Mouse (Mus musculus): ENCODE measurements around the gene Crmp1.

Gene Crmp1

DNA sequence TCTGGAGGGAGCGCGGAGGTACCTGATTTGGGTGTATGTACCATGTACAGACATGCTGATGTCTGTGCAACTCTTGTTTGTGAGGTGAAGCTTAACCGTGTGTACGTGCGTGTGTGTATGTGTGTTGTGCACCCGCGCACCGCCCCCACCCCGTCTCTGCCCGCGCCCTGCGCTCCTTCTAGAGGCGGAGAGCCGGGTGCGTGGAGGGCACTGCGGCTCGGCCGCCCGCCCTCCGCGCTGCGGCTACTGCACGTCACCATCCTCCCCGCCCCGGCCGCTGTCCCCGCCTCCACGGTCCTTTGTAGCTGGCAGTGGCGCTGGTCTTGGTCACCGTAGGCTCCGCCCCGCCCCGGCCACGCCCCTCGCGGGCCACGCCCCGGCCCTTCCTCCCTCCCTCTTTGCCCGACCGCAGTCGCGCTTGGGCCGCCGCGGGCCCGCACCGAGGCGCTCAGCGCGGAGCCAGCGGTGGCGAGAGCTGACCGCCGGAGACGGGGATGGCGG is at the start of gene Crmp1:
TSS of gene Crmp1 (plus strand) at position 290 of the 501 bp plus-strand sequence.
- CTCF ChIA-PET, result interaction anchor here in 3 of 4 experiments (0.6 to 1.8 kb wide), 4 partner anchors 79 to 406 kb away, joined by 3 to 5 read pairs (median 3); no protein-coding TSS in a partner anchor
- POLR2A ChIA-PET, result no interaction called here

DNA sequence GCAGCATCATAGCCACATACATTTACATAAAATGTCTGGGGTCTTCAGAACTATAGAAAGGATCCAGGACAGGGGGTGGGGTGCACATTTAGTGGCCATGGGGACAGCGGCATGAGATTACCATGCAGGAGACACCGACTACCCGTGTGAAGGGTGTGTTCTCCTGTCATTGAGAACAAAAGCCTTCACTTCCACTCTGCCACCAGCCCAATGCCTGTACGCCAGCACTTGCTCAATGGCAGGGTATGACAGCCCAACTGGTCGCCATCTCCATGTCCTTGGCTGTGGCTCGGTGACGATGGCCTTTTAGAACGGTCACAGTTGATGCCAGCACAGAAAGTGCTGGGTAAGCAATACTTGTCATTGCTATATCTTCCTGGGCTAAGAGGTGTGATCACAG is 45.5 kb upstream of the Crmp1 start:
- ChIA-PET CTCF (no interaction called here), POLR2A (no interaction called here)

DNA sequence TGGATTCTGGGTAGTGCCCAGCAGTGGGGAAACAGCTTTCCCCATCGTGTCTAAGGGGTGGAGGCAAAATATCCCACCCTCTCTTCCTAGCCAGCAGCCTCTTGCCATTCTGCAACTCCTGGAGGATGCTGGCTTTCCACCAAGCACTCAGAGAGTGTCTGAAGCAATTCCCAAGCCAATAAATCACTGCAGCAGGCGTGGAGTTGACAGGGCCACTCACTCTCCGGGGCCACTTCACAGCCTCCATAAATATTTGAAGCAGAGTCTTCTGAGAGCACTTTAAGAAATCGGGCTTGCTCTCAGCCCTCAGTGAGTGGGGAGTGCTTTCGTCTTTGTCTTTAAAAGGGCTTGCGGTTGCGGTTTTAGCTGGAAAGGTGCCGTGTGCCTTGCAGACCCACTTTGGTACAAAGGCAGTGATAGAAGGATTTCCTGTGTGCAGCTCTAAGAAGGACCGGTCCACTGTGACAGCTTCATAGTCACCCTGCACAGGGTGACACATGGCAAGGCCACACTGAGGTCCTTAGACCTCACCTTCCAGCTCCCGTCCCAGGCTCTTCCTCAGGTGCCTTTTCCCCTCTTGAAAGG is 45.0 kb upstream of the Crmp1 start:
- POLR2A ChIA-PET, result interaction anchor here in 1 of 4 experiments (0.9 kb wide), 1 partner anchor 8 kb away, joined by 4 read pairs; no protein-coding TSS in a partner anchor
- CTCF ChIA-PET, result interaction anchor here in 1 of 4 experiments (1.1 kb wide), 1 partner anchor 34 kb away, joined by 3 read pairs; no protein-coding TSS in a partner anchor

DNA sequence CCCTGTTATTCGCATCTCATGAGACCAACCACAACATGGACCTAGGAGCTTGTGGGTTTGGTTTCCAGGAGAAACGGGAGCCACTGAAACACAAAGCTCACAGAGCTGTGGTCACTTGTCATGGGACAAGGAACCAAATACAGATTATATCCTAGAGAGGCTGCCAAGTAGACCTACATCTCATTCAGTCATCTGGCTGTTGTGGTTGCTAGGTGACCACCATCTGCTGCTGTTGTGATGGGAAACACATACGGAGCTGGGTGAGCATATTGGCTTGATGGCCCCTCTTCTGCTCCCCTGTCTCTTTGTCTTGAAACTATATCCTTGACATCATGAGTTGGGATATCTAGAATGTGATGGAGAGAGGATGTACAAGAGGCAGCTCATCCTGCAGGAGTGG is 44.3 kb upstream of the Crmp1 start:
- CTCF ChIA-PET, result interaction anchor here in 1 of 4 experiments (1.1 to 1.2 kb wide), 2 partner anchors 17 to 35 kb away, joined by 3 read pairs; no protein-coding TSS in a partner anchor
- POLR2A ChIA-PET, result interaction anchor here in 2 of 4 experiments (0.8 to 0.9 kb wide), 2 partner anchors 9 to 82 kb away, joined by 3 to 4 read pairs; no protein-coding TSS in a partner anchor

DNA sequence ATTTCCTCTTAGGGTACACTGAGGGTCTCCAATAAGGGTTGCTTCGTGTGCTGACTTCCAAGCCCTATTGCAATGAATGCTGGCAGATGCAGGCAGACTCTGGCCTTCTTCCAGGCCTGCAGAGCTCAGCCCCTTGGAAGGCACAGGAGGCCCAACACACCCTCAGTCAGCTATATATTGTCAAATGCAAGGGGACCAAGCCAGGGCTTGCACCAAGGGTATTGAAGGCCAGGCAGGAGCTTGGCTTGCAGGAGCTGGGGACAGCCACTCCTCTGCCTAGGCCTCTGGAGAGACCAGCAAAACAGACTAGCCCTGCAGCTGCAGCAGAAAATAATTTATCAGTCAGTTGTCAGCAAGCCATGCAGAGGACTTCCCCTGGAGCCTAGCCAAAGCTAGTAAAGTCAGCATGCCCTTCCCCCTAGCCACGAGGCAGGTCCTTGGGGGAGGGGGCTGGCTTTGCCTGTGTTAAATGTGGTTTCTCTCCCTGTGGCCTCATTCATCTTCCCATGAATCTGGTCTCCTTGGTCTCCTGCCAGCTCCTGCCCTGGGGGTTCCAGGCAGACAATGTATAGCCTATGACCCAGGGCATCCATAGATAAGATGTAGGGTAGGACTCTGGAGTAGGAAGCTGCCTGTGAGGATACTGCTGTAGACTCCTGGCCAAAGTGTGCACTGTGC is 43.6 kb upstream of the Crmp1 start:
- POLR2A ChIA-PET, result interaction anchor here in 1 of 4 experiments (0.8 kb wide), 1 partner anchor 83 kb away, joined by 3 read pairs; no protein-coding TSS in a partner anchor
- CTCF ChIA-PET, result interaction anchor here in 2 of 4 experiments (0.5 to 1.2 kb wide), 3 partner anchors 18 to 239 kb away, joined by 3 to 9 read pairs (median 3); no protein-coding TSS in a partner anchor

DNA sequence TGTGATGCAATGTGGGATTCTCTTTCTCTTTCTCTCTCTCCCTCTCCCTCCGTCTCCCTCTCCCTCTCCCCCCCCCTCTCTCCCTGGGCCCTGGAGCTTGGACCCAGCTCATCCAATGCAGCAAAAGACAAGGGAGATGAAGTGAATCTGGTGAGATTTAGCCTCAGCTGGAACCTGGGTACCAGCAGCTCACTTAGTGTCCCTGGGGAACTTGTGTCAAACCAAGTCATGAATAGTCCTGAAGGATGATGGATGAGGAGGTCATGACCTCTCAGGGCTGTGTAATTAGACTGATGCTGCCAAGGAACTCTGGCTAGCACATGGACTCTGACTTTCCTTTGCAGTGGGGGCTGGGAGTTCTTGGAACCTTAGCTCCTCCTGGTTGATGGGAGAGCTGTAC is 39.5 kb upstream of the Crmp1 start:
- POLR2A ChIA-PET, result no interaction called here
- CTCF ChIA-PET, result interaction anchor here in 1 of 4 experiments (1.0 kb wide), 1 partner anchor 243 kb away, joined by 3 read pairs; no protein-coding TSS in a partner anchor

DNA sequence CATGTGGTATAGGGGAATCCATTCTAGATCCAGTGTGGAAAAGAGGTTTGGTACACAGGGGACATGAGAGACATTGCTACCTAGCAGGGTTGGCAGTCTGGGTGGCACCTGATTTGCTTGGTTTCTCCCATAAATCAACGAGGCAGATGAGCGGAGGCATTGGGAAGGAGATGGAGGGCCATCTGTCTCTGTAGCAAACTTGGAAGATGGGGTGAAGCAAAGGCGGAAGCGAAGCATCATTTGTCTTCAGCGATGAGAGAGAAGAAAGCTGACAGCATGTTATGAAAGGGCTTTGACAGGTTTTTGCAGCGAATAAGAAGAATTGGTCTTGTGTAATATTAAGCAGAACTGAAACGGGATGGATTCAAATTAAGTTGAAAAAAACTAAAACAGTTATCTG is 36.9 kb upstream of the Crmp1 start:
- CTCF ChIA-PET, result interaction anchor here (0.5 to 1.3 kb wide), 8 partner anchors 25 to 260 kb away, joined by 3 to 5 read pairs (median 4); no protein-coding TSS in a partner anchor
- POLR2A ChIA-PET, result no interaction called here

DNA sequence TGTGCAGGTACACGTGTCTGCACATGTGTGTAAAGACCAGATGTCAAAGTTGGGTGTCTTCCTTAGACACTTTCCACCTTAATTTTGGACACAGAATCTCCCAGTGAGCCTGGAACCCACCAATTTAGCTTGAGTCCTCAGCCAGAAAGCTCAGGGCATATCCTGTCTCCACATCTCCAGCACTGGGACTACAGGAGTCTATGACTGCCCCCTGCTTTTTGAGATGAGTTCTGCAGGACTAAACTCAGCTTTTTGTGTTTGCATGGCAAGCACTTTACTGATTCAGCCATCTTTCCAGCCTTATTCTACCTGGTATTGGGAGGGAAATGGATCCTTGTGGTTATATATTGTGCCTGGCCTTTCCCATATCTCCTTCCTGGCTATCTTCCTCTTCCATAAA is 36.3 kb upstream of the Crmp1 start:
- CTCF ChIA-PET, result interaction anchor here (0.5 to 1.3 kb wide), 10 partner anchors 25 to 261 kb away, joined by 3 to 5 read pairs (median 4); no protein-coding TSS in a partner anchor
- POLR2A ChIA-PET, result no interaction called here

DNA sequence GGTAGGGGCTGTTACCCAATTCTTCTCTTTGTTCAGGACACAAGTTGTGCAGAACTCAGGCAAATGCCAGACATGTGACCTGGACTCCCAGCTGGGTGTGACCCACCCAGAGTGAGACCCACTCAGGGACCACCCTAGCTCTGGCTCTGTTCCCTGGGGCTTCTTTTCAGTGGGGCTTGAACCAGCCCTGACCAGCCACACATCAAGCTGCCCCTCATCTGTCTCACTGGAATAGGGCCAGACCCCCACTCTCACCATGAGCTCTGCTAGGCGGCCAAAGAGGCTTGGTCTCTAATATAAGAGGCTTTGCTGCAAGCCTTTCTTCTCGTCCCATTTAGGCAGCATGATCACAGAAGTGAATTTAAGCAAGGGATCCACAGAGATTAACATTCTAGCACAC is 35.4 kb upstream of the Crmp1 start:
- ChIA-PET CTCF (interaction anchor here in 2 of 4 experiments (0.9 to 1.3 kb wide), 3 partner anchors 43 to 248 kb away, joined by 3 to 5 read pairs (median 4); no protein-coding TSS in a partner anchor), POLR2A (no interaction called here)

DNA sequence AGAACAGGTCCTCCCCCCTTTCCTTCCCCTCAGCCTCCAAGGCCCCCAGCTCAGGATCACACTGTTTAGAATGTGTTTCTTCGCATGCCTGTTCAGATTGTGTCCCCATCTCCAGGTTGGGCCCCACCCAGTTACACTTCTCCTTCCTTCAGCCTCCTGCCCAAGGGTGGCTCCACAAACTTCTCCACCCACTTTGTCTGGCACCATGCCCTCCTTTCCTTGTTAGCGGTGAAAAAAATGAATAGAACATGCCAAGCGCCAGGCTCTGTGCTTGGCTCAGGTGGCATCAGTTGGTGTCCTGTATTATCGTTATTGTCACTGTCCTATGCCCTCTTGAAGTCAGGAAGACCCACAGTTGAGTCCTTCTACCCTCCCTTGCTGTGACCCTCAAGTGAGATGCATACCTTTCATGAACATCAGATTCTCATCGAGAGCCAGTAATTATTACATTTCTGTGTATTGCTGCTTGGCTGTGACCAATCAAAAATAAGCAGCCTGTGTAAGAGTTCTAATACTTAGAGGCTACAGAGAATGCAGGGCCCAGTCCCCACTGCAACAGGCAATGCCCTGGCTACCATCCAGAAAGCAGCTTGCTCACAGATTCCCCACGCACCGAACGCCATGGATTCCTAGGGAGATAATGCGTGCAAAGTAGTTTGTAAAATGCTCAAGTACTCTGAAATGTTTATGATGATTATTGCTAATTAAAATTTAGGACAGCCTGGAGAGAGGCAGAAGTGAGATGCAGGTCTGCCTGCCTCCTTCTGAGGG is 28.6 kb upstream of the Crmp1 start:
- ChIA-PET POLR2A (no interaction called here), CTCF (no interaction called here)

DNA sequence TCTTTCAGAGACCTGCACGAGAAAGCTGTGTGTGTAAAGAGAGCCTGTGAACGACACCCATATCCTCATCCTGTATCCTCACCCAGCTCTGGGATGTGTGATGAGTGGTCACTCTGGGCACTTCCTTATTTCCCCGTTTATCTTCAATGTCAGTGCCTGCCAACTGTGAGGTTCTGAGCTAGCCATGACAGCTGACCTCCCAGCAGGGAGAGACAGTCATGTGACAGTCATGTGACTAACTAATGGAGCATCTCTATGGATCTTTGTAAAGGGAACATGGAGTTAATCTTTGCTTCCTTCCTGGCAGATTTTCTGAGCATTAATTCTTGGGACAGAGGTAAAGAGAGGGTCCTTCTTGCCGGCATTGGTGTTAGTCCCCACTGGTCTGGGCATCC is 28.0 kb upstream of the Crmp1 start:
- CTCF ChIA-PET, result no interaction called here
- POLR2A ChIA-PET, result no interaction called here

DNA sequence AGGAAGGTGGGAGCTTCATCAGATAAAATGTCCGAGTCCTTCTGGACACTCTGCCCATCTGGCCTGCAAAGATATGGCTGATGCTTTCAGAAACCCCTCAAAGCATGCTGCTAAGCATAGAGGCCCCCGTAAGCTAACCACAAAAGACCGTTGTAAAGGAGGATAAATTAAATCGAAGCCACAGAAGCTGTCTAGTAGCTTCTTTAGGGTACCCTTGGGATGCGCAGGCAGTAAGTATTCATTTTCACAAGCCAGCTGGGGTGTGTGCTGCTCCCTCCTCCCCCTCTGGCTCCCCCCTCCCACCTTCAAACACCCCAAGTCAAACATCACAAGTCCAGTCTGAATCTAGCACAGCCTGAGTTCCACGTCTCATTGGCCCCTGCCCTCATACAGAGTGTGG is 27.1 kb upstream of the Crmp1 start:
- ChIA-PET CTCF (no interaction called here), POLR2A (no interaction called here)

DNA sequence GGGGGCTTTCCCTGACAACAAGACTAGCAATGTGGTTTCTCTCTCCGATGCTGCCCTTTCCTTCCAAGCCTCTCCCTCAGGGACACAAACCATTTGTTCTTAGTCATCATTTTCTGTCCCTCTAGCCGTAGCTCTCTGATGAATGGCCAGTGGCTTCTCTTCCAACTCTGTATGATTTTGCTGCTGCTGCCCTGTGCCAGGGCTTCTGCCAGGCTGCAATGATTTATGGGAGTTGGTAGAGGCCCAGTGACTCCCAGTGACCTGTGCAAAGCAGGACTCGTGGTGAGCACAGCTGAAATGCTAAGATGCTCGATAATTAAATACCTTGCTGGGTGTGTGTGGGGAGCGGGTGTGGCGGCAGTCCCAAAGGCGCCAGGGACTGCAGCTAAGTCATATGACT is 26.5 kb upstream of the Crmp1 start:
- POLR2A ChIA-PET, result no interaction called here
- CTCF ChIA-PET, result no interaction called here

DNA sequence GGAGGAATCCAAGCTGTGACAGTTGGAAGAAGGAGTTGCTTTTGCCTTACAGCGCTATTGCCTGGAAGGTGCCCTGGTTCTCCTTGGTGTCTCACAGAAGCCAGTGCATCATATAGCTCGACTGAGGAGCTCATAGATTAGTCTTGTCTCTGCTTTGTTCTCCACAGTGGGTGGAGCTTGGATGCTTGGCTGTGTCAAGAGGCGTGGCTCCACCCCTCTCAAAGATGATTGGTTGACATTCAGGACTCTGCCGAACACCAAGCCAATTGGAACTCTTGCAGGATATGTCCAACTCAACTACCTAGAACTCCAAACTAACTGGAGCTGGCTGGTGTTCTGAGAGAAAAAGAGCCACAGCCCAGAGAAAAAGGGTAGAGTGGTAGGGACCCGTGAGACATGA is 22.1 kb upstream of the Crmp1 start:
- POLR2A ChIA-PET, result interaction anchor here in 1 of 4 experiments (0.9 to 1.1 kb wide), 2 partner anchors 12 to 27 kb away, joined by 3 to 4 read pairs; no protein-coding TSS in a partner anchor
- CTCF ChIA-PET, result interaction anchor here in 3 of 4 experiments (0.5 to 1.5 kb wide), 4 partner anchors 56 to 289 kb away, joined by 3 to 4 read pairs (median 3); no protein-coding TSS in a partner anchor

DNA sequence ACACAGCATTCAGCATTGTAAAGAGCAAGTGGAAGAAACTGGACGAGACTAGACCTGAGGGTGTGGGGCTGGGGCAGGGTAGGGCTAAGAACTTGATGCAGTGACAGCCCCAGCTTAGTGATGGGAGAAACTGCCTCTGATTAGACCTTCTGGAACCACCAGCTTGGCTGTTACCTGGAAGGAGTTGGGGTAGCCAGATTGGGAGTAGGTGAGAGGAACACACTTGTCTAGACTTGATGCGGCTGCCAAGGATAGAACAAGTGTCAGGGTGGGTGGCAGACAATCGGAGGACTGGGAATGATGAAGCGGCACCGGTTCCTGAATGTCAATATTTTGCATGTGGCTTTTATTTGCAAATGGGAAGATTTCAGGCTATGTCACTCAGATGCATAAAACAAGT is 21.2 kb upstream of the Crmp1 start:
- CTCF ChIA-PET, result interaction anchor here in 2 of 4 experiments (0.6 to 1.5 kb wide), 2 partner anchors 24 to 57 kb away, joined by 3 read pairs; no protein-coding TSS in a partner anchor
- POLR2A ChIA-PET, result interaction anchor here in 1 of 4 experiments (0.9 kb wide), 1 partner anchor 26 kb away, joined by 3 read pairs; no protein-coding TSS in a partner anchor

DNA sequence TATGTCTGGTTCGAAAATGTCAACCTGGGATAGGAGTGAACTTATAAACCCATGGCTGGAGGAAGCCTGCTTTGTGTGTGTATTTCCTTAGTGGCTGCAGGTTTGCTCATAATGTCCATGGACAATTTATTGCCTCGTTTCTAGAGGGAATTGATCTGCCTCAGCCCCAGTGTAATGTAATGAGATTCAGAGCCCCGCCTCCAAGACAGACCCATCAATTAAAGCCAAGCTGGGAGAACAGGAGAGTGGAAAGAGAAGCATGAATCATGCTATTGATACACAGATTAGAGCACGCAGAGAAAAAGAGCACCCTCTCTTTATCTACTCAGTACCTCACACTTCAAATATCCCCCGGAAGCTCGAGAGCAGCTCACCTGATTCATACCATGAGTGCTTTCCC is 20.2 kb upstream of the Crmp1 start:
- ChIA-PET POLR2A (no interaction called here), CTCF (interaction anchor here in 1 of 4 experiments (1.2 kb wide), 1 partner anchor 67 kb away, joined by 3 read pairs; no protein-coding TSS in a partner anchor)

DNA sequence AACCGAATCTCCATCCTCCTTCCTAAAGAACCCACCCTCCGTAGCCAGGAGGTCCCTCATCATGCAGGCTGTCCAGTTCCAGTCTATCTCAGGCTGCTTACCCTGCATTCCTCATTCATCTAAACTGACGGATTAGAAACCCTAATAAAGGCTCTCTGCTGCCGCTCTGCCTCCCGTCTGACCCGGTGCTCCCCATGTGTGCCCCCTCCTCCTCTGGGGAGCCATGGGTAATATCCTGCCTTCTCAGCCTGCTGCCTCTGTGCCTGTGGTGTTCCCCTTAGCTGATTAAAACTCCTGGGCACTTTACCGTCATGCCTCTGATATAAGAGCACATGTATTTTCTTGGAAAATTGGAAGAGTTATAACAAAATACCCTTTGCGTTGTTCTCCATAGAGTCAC is 19.4 kb upstream of the Crmp1 start:
- ChIA-PET CTCF (no interaction called here), POLR2A (no interaction called here)

DNA sequence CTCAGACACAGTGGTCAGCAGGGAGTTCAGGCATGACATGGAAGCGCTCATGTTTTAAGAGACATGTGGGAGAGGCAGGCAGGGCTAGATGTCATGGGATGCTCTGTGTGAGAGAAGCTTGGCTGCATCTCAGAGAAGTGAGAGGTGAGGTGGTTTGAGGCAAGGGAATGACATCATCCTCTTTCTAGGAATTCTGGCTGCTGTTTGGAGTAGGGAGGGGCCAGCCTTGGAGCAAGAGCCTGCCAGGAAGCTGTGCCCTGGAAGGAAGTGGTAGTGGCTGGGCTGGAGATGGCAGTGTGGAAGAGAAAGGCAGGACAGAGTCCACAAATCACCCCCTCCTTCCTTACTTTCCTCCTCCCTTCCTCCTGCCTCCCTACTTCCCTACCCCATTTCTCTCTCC is 16.0 kb upstream of the Crmp1 start:
- ChIA-PET POLR2A (no interaction called here), CTCF (interaction anchor here in 2 of 4 experiments (0.6 to 0.7 kb wide), 2 partner anchors 14 to 265 kb away, joined by 3 to 4 read pairs; no protein-coding TSS in a partner anchor)
